Mouse (Mus musculus) adipocyte (in vitro differentiated cells): ENCODE measurements around the gene Rsph9.

Source experiments
- DNase-seq: peaks from one replicate; pipeline ENCODE4 v3.0.0-alpha.2; 2016; ENCODE audit warnings: low spot score

Rsph9 gene

GRCm38 (mm10) chr17:46101906-46102305 is 42.1 kb downstream of the Rsph9 start:
- DNase-seq = no peak

DNA sequence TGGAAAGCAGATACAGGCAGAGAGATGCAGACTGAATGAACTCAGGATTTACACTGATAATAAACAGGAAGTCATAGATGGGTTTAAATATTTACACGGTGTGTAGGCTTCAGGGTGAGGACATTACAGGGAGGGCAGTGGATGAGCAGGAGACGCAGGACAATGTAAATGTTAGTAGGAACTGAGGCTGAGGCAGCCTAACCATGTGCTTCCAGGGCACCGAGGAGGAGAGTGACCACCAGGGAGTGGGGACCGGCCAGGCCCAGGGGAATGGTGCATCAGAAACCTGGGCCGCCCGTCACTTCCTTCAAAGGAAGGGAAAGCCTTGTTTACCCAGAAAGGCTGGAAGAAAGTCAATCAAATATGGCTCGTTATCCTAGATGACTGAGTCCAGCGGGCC is 45.5 kb downstream of the Rsph9 start:
- DNase-seq = no peak

- no peak for DNase-seq
Observed at GRCm38 (mm10) chr17:46091899-46092298, 52.1 kb downstream of the Rsph9 start.

- peak; percentile 62 for DNase-seq
Observed at GRCm38 (mm10) chr17:46091351-46091750, 52.7 kb downstream of the Rsph9 start.

DNA sequence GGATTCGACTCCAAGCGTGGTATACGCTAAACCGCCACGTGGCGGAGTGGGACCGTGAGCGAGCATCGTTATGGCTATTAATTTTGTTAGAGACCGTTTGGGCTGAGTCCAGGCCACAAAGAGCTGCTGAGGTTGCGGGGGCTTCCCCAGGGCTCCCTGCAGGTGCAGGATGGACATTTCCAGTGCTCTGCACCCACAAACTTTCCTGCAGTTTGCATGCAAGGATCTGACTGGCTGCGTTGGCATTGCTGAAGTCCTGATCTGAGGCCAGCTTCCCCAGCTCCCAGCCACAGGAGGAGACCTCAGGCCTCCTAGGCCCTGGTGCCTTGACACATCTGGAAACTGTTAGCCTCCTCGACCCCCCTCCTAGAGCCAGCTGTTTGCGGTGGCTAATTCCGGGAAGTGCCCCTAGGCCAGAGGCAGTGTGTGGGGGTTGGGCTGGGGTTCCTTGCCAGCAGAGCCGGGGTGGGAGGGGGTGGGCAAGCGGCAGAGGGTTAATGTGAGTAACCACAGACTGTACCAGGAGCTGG is 57.6 kb downstream of the Rsph9 start:
- DNase-seq = peak; percentile 73

- peak; percentile 70 for DNase-seq
Observed at GRCm38 (mm10) chr17:46084091-46084501, 59.9 kb downstream of the Rsph9 start.

DNA sequence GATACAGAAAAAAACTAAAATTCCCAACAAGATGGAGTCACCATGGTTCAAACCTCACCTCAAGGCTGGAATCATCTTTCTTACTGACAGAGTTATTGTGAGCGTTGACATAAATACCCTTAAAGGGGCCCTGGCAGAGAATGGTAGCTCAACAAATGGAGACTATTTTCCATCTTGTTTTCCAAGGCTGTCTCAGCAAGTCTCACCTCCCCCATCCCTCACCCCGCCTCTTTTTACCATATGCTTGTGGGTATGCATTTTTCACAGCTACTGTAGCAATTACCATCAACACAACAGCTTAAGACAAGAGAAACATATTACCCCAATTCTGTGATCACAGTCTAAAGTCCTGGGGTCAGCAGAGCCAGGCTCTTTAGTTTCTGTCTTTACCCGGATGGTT is 60.6 kb downstream of the Rsph9 start:
- DNase-seq = no peak

DNA sequence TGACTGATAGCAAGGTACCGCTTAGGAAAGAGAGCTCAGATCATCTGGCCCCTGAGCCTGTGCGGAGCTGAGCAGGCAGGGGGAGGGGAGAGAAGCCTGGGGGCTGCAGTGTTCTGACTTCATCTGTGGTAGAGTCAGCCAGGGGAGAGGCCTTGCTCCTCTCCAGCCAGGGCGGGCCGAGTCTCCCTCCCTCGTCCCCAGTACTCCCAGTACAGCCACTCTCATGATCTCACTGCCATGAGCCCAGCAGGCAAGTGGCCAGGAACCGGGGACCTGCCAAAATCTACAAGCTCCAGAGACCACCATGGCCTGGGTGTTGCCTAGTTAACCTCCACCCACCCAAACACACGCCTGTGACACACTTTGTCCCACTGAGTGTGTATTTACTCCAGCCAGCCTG is 62.4 kb downstream of the Rsph9 start:
- DNase-seq = no peak

GRCm38 (mm10) chr17:46081042-46081441 is 63.0 kb downstream of the Rsph9 start:
- no peak for DNase-seq

GRCm38 (mm10) chr17:46080388-46080787 is 63.6 kb downstream of the Rsph9 start:
- DNase-seq = no peak

DNA sequence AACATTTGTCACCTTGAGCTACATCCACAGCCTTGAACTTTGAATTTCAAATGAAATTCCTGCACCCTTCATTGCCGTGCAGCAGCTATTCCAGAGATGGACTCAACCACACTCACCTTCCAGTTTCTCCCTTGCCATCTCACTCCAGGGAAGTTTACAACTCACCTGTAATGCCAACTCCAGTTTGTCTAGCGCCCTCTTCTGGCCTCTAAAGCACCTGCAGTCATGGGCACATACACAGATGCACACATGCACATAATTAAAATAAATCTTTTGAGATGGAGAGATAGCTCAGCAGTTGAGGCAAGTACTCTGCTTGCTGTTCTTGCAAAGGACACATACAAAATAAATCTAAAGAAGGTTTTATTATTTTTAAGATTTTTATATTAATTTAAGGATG is 65.0 kb downstream of the Rsph9 start:
- no peak for DNase-seq

DNA sequence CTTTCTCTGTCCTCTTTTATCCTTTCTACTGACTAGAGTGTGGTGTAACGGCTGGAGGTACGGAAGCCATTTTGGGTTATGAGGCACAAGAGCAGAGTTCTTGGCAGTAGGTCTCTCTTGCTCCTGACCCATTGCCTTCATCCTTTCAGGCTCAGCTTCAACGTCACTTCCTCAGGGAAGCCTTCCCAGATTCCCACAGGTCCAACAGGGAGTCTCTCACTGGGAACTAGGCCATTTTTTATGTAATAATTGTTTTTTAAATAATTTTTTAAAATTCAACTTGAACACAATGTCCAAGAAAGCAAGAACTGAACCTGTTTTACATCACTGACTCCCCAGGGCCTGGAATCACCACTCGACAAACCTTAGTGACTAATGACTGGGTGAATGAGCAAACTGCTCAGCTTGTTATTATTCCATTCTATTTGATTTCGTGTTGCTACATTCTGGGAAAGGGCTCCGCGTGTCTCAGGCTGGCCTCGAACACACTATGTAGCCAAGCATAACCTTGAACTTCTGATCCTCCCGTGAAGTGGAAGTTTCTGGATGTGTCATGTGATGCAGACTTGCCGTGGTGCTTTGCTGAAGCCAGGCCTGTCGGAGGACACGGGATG is 66.0 kb downstream of the Rsph9 start:
- peak; percentile 93 for DNase-seq

- DNase-seq = no peak
Observed at GRCm38 (mm10) chr17:46076260-46076551, 67.8 kb downstream of the Rsph9 start.

DNA sequence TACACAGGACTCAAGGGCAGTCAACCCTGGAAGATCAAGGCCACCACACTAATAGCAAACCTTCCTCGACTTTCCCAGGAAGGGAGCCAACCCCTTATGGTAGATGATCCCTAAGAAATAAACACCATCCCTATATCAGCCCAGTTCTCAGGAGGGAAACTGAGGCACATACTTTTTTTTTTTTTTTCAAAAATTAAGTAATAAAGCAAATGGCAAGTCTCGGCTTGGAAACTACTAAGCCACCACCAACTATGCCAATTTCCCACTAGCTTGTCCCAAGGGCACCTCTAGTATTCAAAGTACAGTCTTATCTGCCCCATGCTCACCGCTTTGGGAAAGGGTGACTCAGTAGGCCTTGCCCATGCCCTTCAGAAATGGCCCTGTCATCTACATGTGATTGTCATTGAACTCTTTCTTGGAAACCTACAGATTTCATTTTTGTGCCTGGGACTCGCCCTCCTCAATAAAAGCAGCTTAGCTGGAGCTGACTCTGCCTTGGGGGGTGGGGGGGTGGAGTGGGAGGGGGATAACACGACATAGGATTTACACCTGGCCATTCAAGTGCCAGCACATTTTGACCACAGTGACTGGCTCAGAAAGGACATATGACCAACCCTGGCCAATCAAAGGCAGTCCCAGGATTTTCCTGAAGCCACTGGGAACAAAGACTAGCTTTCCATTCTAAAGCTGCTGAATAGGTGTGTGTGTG is 68.3 kb downstream of the Rsph9 start:
- no peak for DNase-seq

- peak; percentile 73 for DNase-seq
Observed at GRCm38 (mm10) chr17:46075116-46075485, 68.9 kb downstream of the Rsph9 start.

GRCm38 (mm10) chr17:46074398-46075115 is 69.5 kb downstream of the Rsph9 start:
- DNase-seq = no peak

- DNase-seq = peak; percentile 85
Observed at GRCm38 (mm10) chr17:46073730-46074301, 70.2 kb downstream of the Rsph9 start.
